Mouse (Mus musculus): ENCODE results near the gene Rnf166.

Gene Rnf166

GRCm38 (mm10) chr8:122475580-122476320 lies at the start of gene Rnf166, which contains the start of gene Ctu2:
Gene Rnf166 (minus strand): TSS chr8:122476064.
Gene Ctu2 (plus strand): TSS chr8:122476143.
- DNase-seq = peak; percentile 83 to 97

DNA sequence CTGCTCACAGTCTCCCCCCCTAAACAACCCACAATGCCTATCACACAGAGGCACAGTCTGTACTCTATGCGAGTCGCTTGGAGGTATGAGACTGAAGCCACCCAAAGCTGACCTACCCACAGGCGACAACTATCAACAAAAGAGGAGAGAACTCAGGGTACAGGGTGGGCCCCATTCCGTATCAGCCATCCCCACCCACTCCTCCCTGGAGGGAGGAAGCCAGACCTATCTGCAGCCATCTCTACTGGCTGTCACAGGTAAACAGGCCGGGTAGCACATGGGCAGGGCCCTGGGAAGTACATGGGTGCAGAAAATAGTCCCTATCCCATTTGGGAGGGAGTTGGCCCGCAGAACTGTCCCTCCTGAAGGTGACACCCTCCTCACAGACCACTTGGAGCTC lies 49.1 kb upstream of the Rnf166 start:
- DNase-seq = no peak

- DNase-seq = no peak
Measured at GRCm38 (mm10) chr8:122524506-122524905, 48.6 kb upstream of the Rnf166 start.

DNA sequence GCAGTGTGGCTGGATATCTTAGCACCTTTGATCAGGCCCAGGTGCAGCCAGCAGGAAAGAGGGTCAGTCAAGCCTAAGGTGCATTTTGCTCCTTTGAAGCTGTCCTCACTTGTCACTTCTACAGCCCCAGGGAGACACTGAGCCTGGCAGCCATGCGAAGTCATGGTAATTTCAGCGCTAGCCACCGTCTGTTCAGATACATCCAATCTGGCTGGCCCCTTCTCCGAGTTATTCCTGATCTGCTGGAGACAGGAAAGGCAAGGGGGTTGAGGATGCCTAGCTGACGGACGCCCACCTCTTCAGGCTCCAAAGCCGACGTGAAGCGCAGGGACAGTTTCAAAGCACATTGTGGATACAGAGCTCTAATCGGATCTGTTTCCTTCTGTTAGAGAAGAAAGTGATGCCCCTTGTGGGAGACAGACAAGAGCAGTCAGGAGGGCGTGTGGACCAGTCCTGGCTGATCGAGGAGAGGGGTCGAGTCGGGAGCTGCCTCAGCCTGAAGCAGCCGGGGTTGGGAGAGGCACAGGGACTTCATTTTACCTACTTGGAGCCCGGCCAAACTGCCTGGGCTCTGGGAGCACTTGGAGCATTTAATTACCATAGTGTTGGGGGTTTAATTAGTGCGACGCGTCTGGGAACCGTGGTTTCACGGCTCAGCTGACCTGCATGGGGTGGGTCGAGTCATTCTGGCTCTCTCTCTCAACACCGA lies 47.9 kb upstream of the Rnf166 start:
- peak; percentile 30 to 31 for DNase-seq

GRCm38 (mm10) chr8:122522796-122523651 lies 47.2 kb upstream of the Rnf166 start:
- no peak for DNase-seq

GRCm38 (mm10) chr8:122520611-122521010 lies 44.7 kb upstream of the Rnf166 start:
- DNase-seq = no peak

GRCm38 (mm10) chr8:122517541-122518190 lies 41.8 kb upstream of the Rnf166 start:
- no peak for DNase-seq

GRCm38 (mm10) chr8:122515699-122516098 lies 39.8 kb upstream of the Rnf166 start:
- DNase-seq = no peak

DNA sequence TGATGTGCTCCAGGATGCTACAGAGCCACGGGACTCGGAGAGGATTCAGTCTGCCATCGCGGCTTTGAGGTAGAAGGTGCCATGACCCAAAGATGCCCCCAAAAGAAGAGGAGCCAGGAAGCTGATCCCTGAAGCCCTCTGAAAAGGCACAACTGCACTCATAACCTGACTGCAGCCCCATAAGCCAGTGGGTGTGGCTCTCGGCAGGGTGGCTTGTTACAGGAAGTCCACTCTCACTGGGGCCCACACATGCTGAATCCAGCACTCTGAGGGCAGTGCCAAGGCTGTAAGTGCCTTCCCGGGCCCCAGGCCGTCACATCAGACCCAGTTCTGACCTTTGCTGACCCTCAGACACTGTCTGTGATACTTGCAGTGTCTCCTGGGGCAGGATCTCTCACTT lies 36.5 kb upstream of the Rnf166 start:
- no peak for DNase-seq

GRCm38 (mm10) chr8:122511552-122511951 lies 35.7 kb upstream of the Rnf166 start:
- DNase-seq = no peak

DNA sequence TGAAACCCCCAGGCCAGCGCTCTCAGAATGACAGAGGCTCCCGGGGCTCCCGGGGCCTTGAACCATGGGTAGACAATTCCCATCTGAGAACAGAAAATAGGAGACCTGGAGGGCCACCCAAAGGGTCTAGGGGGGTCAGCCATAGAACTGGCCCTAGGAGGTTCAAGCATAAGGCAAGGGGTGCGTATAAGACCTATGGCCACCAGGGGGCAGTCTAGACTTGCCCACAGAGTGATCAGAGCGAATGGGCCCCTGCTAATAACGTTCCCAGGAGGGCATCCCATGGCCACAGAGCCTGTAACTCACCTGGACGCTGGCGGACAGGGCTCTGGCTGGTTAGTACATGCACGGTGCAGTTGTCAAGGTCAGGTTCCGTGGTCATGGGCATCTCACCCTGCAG lies 25.0 kb upstream of the Rnf166 start:
- DNase-seq = peak; percentile 79 to 86

- no peak for DNase-seq
Measured at GRCm38 (mm10) chr8:122497912-122498311, 22.0 kb upstream of the Rnf166 start.

DNA sequence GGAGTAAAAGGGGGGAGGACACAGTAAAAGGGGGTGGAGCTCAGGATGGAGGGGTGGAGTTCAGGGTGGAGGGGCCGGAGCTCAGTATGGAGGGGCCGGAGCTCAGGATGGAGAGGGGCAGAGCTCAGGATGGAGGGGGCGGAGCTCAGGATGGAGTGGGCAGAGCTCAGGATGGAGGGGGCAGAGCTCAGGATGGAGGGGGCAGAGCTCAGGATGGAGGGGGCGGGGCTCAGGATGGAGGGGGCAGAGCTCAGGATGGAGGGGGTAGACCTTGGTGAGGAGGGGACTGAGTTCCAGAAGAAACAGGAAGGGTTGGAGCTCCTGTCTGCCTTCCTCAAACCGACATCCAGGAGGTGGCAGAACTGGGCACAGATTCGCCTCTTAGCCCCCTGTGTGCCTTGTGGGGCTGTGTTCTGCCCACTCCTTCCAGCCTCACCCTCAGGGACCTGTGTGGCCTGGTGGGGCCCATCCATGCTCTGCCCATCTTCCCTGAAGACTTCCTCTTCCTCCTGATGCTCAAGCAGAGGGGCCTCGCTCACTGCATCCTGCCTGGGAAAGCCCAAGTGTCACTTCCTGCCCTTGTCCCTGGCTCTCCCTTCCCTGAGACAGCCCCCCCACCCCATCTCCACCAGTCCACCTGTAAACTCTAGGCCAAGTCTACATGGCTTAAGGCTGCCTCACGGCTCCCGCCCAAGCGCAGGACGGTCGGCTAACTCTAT lies 21.3 kb upstream of the Rnf166 start:
- no peak for DNase-seq

DNA sequence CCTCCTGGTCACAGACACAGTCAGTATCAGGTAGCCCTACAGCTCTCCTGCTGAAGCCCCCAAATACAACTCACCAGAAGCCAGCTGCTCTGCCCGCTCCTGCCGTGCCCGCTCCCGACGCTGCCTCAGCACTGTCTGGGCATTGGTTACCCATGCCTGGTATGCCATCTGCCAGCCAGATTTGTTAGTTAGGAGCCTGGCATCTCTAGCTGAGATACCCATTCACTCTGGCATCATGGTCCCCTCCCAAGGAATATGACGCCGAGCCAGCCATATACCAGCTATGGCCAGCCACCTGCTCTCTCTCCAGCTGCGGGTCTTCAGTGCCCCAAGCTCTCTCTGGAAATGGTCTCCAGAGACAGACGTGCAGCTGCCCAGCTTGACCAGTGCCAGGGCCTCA lies 12.5 kb upstream of the Rnf166 start:
- DNase-seq = no peak

- no peak for DNase-seq
Measured at GRCm38 (mm10) chr8:122484831-122485230, 9.0 kb upstream of the Rnf166 start.

- DNase-seq = no peak
Measured at GRCm38 (mm10) chr8:122483877-122484276, 8.0 kb upstream of the Rnf166 start.

GRCm38 (mm10) chr8:122482448-122482847 lies 6.6 kb upstream of the Rnf166 start:
- no peak for DNase-seq

DNA sequence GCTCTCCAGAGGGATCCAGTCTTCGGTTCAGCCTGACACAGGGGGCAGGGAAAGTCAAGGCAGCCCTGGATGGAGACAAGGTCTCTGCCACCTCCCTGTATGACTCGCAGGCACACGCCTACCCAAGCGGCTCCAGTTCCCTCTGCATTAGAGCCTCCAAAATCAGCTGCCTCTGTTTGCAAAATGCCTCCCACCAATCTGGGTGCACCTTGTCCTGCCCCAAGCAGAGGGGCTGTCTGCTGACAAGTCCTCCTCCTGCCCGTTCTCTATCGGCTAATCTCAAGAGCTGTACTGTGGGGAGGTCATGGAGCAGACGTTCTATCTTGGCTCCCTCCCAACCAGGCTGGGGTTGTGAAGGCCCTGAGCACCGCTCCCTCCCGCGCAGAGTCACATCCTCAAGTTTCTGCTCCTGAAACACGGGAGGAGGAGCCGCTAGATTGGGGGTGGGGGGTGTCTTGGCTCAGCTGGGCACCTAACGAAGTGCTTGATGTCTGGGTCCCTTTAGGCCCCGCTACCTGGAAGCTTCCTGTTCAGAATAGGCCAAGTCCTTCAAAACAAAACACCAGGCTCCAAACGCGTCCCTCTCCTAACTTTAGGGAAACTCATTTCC lies 808 bp downstream of the Rnf166 start:
- peak; percentile 37 to 46 for DNase-seq

GRCm38 (mm10) chr8:122473911-122474421 lies 1.9 kb downstream of the Rnf166 start:
- DNase-seq = no peak

DNA sequence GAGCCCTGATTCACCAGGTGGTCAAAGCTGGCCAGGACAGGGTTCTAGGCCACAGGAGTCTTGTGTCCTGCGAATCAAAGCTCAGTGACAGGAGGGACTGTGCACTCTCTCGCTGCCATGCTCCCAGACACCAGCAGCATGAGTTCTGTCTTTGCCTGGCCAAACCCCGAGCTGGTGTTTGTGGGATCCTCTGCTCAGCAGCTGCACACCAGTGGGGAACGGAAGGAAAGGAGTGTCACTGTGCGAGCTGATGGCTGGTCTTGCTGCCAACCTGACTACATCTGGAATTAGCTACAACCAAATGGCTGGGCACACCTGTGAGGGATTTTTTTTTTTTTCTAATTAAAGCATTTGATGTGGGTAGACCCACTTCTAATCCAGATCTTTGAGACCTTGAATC lies 5.2 kb downstream of the Rnf166 start:
- DNase-seq = no peak

GRCm38 (mm10) chr8:122469965-122470364 lies 5.9 kb downstream of the Rnf166 start:
- DNase-seq = no peak

Data from cerebellum, adult 18-20 months (tissue).